Mouse (Mus musculus): Measurements from ENCODE around the gene Kmt2a.

DNA sequence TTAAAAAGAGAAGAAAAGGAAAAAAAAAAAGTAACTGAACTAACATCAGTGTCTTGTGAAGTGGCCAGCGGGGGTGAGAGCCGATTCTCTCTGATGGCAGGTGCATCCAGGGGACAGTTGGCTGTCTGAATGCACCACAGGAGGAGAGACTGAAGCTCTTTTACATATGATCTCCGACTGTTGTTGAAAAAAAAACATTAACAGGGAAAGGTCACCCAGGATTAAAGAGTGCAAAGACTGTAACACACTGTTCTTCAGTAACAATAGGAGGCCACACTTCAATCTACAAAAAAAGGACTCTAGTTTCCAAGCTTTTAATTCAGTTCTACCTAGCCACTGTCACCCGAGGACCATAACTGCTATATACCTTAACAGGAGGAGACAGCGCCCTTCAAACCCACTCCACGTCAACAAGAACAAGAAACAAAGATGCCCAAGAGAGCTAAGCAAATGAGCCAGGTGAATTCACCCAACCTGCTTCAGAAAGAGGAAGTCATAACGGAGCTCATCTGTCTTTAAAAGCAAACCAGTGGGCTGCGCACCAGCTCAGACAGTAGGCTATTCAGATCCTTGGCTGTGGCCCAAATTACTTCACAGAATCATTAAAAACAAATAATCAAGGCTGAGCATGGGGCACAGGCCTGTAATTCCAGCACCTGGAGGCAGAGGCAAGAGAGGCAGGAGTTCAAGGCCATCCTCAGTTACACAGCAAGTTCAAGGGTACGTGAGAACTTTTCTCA is 14.4 kb downstream of the Kmt2a start:
- TF ChIP-seq CTCF (IDR thresholded peaks at IDR 0.05; ENCODE audit: control insufficient read depth, insufficient read depth, low read length) (no peak), POLR2A (IDR thresholded peaks at IDR 0.05; ENCODE audit: borderline replicate concordance, control insufficient read depth, low read depth, low read length) (no peak)

All from bone marrow, adult 2 months (tissue).